Mouse (Mus musculus) kidney, embryonic 16.5 days (tissue): ENCODE data around the gene Gemin5. TPM values are rescaled to one million over a fixed set of nuclear protein-coding genes. Genes with fewer than 3 reads are reported as not detected.
A peak's percentile ranks its signal among the peaks of the same experiment; 100 is the strongest.
"Not testable (repeated sequence)": the region's sequence is repeated elsewhere in the genome, so short reads cannot be mapped to it uniquely, and the experiment has no call there.

ENCODE experiments used
- ATAC-seq: fragments of 200-750 bp; cut with Nextera tagmentation; 2 replicates; pipeline ENCODE4 v1.8.0; 2017; ENCODE audit warnings: moderate TSS enrichment; ENCODE audit not compliant: low FRiP score, low TSS enrichment
- H3K27ac ChIP-seq: fragments of 300-500 bp; sonication (generic); 2 replicates; pipeline ENCODE4 v1.5.1; 2014; ENCODE audit warnings: low read length
- H3K27me3 ChIP-seq: fragments of 300-500 bp; sonication (generic); 2 replicates; pipeline ENCODE4 v1.6.1; 2014; ENCODE audit warnings: low read length, control low read depth, mixed read lengths; ENCODE audit not compliant: insufficient read depth
- H3K36me3 ChIP-seq: fragments of 300-500 bp; sonication (generic); 2 replicates; pipeline ENCODE4 v1.6.1; 2014; ENCODE audit warnings: low read length, control low read depth, mixed read lengths; ENCODE audit not compliant: insufficient read depth
- H3K4me1 ChIP-seq: fragments of 300-500 bp; sonication (generic); 2 replicates; pipeline ENCODE4 v1.6.1; 2014; ENCODE audit warnings: low read length, control low read depth, mixed read lengths; ENCODE audit not compliant: insufficient read depth
- H3K4me2 ChIP-seq: fragments of 300-500 bp; sonication (generic); replicated peaks from 2 replicates; pipeline ENCODE4 v1.6.1; 2014; ENCODE audit warnings: low read depth, low read length
- H3K4me3 ChIP-seq: fragments of 300-500 bp; sonication (generic); 2 replicates; pipeline ENCODE4 v1.5.1; 2014; ENCODE audit warnings: mild to moderate bottlenecking, low read length
- H3K9ac ChIP-seq: fragments of 300-500 bp; sonication (generic); replicated peaks from 2 replicates; pipeline ENCODE4 v1.6.1; 2014; ENCODE audit warnings: low read length
- H3K9me3 ChIP-seq: fragments of 300-500 bp; sonication (generic); 2 replicates; pipeline ENCODE4 v1.6.1; 2016; ENCODE audit warnings: low read length, control low read depth
- WGBS: fragments of 180-500 bp; shearing (Covaris S2); extraction: QIAGEN DNeasy Blood & Tissue Kit; methylation state at CpG from one replicate; pipeline ENCODE4 v1.1.7; 2014; 5-methylcytosine and 5-hydroxymethylcytosine counted together
- polyA plus RNA-seq: library from polyadenylated mRNA; unstranded; fragments of >200 nt; fragmentation: Nextera tagmentation; extraction: Ambion mirVana; gene quantifications from 2 replicates; pipeline ENCODE4 v1.2.1, GENCODE M21; 2015

Gene Gemin5
- polyA plus RNA-seq, 1 experiment from 2014 or later = 22.5 TPM

DNA sequence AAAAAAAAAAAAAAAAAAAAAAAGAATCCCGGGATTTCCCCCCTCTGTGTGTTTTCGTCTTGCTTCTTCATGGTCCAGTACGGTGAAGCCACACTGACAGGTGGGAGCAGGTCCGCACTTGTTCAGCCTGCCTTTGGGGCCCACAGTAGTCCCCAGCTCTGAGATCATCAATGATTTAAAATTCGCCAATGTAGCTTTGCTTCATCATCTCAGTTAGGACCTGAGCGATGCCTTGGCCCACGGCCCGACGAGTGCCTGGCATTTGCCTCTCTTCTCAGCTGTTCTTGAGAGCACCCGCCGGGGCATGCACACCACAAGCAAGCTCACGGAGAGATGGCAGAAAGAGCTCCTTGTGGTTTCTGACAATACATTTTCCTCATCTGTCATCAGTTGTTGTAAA, 32.7 kb upstream of the Gemin5 start:
- no peak overlapping the region for H3K4me2 ChIP-seq
- ATAC-seq = no peak
- H3K9me3 ChIP-seq = no peaks in the 10 kb centered on the region
- 91% methylated on average over 12 of the region's 12 CpGs for WGBS
- no peaks in the 10 kb centered on the region for H3K4me1 ChIP-seq
- no peak overlapping the region for H3K9ac ChIP-seq
- H3K27me3 ChIP-seq = no peaks in the 10 kb centered on the region
- H3K27ac ChIP-seq = no peak overlapping the region
- no peaks in the 10 kb centered on the region for H3K36me3 ChIP-seq
- H3K4me3 ChIP-seq = no peak overlapping the region

DNA sequence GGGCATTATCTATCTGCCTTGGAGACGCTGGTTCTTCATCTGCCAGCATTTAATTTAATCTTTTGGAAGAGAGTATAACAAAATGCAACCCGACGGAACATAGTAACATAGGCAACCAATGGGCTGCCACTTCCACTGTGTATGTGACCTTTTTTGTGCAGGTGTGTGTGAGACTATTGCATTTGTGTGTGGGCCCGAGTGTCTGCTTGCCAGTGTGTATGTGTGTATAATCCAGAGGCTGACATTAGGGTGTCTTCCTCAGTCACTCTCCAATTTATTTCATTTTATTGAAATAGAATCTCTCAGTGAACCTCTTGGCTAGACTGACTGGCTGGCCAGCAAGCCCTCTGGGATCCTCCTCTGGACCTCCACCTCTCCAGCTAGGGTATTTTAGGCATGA, 31.9 kb upstream of the Gemin5 start:
- WGBS = 92% methylated on average over 4 of the region's 4 CpGs
- Histone ChIP-seq H3K4me1 (peaks cover 3% of the 10 kb centered on the region; the same call in 1 of the 2 replicates), H3K9ac (no peak overlapping the region), H3K27me3 (no peaks in the 10 kb centered on the region), H3K36me3 (no peaks in the 10 kb centered on the region), H3K4me3 (no peak overlapping the region), H3K9me3 (no peaks in the 10 kb centered on the region), H3K4me2 (no peak overlapping the region), H3K27ac (no peak overlapping the region)
- ATAC-seq = no peak

DNA sequence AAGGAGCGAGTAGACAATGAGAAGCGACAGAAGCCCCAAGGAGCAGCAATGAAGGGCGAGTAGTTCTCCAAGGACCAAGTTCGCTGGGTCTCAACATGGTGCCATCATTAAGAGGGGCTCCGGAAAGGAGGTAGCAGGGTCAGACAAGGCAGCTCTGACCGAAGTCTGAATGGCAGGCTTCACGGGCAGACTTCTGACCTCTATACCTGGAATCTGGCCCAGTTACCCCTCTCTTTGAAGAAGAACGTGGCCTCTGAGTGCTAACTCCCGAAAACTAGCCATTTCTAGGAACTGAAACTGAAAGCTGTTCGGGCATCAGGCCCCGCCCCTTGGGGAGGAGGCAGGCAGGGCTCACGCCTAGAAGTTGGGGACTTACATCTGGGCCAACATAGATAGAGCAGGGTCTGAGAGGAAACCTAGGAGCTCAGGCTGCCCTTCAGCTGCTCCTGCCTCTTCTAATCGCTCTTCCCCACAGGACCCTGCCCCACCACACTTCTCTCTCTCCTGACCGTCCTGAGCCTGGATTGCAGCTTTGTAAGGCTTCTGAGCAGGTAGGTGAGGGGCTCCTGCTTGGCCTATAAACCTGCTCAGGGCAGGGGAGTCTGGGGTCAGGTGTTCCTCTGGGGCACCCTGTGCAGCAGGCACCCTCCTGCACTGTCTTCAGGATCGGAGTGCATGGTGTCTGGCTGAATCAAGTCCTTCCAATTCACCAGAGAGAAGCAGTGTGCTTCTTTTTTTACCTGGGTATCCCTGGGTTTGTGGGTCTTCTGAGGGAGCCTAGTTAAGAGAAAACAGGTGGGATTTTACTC, 31.1 kb upstream of the Gemin5 start, which contains the start of the genes Igtp and Irgm2:
Gene Igtp, plus strand, starts transcription at position 328 of the 809 bp plus-strand sequence.
Gene Irgm2, plus strand, starts transcription at position 390 of the 809 bp plus-strand sequence.
- not testable (repeated sequence) for H3K36me3 ChIP-seq, H3K4me1 ChIP-seq, H3K27me3 ChIP-seq, H3K9me3 ChIP-seq
- Histone ChIP-seq H3K4me3 (peak within 1 kb of the TSS; percentile 73), H3K9ac (peak within 1 kb of the TSS; percentile 76), H3K27ac (peak within 1 kb of the TSS; percentile 71), H3K4me2 (peak within 1 kb of the TSS; percentile 78)
- WGBS = 6% methylated on average over 14 of the region's 15 CpGs
- peak; percentile 89 for ATAC-seq

DNA sequence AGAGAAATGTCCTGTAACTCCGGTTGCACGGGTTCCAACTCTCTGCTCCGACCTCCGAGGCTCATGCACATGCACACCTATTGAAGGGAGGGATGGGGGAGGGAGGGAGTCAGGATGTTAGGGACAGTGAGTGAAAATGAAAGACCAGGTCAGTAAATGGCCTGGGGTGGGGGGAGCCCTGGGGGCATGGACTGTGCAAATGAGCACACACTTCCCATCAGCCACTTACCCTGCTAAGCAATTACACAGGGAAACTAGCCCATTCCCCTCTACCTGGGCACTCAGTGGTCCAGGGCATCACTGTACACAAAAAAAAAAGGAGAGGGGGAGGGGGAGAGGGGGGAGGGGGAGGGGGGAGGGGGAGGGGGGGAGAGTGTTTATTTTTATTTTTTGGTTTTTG, 30.3 kb upstream of the Gemin5 start:
- 77% methylated on average over 4 of the region's 4 CpGs for WGBS
- no peak for ATAC-seq
- H3K9me3 ChIP-seq = no peaks in the 10 kb centered on the region

DNA sequence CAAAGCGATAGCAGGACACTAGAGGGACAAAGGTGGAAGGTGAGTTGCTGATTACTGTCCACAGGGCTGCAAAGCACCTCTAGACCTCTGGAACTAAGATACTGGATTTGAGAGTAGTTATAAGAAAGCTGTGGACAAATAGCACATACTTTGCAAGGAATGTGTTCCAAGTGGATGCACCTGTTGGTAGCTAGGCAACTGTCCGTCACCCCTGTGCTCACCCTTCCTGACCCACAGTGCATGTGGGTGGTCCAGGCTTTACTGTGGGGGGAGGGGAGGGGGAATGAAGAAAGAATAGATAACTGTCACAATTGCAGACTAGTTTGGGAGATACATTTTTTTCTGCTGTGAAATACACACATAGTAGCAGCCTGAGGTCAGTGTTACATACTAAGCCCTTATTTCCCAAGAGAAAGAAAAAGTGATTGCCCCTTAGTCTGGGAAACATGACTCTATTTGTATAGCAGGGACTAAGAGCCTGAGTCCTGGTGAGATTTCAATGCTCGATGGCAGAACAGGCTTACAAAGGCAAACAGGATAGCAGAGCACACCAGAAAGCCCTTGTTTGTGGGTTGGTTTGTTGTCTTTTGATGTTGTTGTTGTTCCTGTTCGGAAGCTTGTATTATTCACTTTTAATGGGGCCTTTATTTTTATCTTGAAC, 25.7 kb upstream of the Gemin5 start:
- Histone ChIP-seq H3K27ac (0 out of 2 replicates have a peak overlapping the region, but pooled peaks have one; percentile 26), H3K36me3 (no peaks in the 10 kb centered on the region), H3K4me3 (no peak overlapping the region), H3K4me1 (peaks cover 12% of the 10 kb centered on the region), H3K9me3 (no peaks in the 10 kb centered on the region; the same call in 1 of the 2 replicates), H3K27me3 (no peaks in the 10 kb centered on the region), H3K9ac (no peak overlapping the region), H3K4me2 (no peak overlapping the region)
- WGBS = 46% methylated on average over 4 of the region's 4 CpGs
- 0 out of 2 replicates have a peak, but pooled peaks have one; percentile 69 for ATAC-seq

More for the DNA sequence above, 30.3 kb upstream of the Gemin5 start:
- H3K27ac ChIP-seq = no peak overlapping the region
- peak overlapping the region; percentile 73 for H3K4me3 ChIP-seq
- no peak overlapping the region for H3K9ac ChIP-seq
- H3K4me2 ChIP-seq = peak overlapping the region; percentile 78
- H3K36me3 ChIP-seq = no peaks in the 10 kb centered on the region
- no peaks in the 10 kb centered on the region for H3K27me3 ChIP-seq
- peaks cover 12% of the 10 kb centered on the region for H3K4me1 ChIP-seq

DNA sequence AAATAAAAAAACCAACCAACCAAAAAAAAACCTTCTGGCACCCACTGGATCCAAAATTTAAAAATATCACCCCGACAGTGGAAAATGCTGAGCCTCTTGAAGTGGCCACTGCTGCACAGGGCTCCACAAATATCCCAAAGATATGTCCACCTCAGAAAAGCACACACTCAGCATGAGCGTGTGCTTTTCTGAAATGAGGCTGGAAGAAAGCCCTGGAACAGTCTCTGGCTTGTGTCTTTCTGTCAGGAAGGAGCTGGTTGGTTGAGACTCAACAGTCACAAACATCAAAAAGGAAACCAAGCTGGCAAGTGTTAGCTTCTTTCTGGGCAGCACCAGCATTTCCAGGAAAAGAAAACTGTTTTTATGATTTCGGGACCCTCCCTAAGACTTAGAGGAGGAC, 25.0 kb upstream of the Gemin5 start:
- H3K36me3 ChIP-seq = no peaks in the 10 kb centered on the region
- no peaks in the 10 kb centered on the region for H3K27me3 ChIP-seq
- H3K4me2 ChIP-seq = no peak overlapping the region
- ATAC-seq = no peak
- H3K4me3 ChIP-seq = no peak overlapping the region
- H3K9ac ChIP-seq = no peak overlapping the region
- 73% methylated on average over 3 of the region's 3 CpGs for WGBS
- no peaks in the 10 kb centered on the region; the same call in 1 of the 2 replicates for H3K9me3 ChIP-seq
- H3K27ac ChIP-seq = no peak overlapping the region; the same call in 1 of the 2 replicates
- peaks cover 12% of the 10 kb centered on the region for H3K4me1 ChIP-seq

DNA sequence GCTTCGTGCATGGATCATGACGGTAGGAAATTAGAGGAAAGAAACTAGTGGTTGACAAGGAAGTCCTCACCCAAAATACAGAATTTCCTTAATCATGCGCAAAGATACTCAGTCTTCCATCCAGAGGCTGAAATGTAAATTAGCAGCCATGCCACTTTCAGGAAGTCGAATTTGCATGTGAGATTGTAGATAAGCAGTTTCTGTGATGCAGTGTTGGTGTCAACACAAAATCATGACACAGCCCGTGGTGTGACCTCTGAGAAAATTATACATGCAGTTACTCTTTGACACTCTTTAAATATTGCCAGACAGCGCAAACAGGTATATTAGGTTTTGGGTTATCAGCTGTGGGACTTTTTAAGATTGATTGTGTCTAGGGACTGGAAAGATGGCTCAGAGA, 21.3 kb upstream of the Gemin5 start:
- WGBS = 88% methylated on average over 6 of the region's 6 CpGs

DNA sequence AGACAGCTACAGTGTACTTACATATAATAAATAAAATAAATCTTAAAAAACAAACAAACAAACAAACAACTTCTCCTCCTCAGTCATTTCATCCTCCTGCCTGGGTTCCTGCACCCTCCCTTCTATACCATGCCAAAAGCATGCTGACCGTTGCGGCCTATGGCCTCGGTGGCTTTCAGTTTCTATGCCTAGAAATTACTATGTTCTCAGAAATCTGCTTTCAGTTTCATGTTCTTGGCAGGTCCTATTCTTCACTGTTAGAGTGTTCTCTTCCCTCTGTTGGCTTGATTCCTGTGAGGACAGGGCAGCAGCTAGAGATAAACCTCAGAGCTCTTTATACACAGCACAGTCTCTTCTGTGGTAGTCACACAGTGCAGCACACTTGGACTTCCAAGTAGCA, 15.2 kb upstream of the Gemin5 start:
- no peak overlapping the region for H3K4me2 ChIP-seq
- no peak overlapping the region for H3K9ac ChIP-seq
- no peaks in the 10 kb centered on the region for H3K4me1 ChIP-seq
- no peak for ATAC-seq
- WGBS = 90% methylated on average over 3 of the region's 3 CpGs
- H3K9me3 ChIP-seq = no peaks in the 10 kb centered on the region
- H3K36me3 ChIP-seq = 0 out of 2 replicates have a peak, but pooled peaks cover 3% of the 10 kb centered on the region
- H3K27ac ChIP-seq = no peak overlapping the region
- no peak overlapping the region for H3K4me3 ChIP-seq
- H3K27me3 ChIP-seq = no peaks in the 10 kb centered on the region

More for the DNA sequence above, 21.3 kb upstream of the Gemin5 start:
- Histone ChIP-seq H3K4me2 (no peak overlapping the region), H3K27ac (no peak overlapping the region), H3K4me3 (no peak overlapping the region), H3K9ac (no peak overlapping the region), H3K9me3 (no peaks in the 10 kb centered on the region; the same call in 1 of the 2 replicates), H3K27me3 (no peaks in the 10 kb centered on the region), H3K36me3 (no peaks in the 10 kb centered on the region), H3K4me1 (peaks cover 6% of the 10 kb centered on the region)
- no peak for ATAC-seq

DNA sequence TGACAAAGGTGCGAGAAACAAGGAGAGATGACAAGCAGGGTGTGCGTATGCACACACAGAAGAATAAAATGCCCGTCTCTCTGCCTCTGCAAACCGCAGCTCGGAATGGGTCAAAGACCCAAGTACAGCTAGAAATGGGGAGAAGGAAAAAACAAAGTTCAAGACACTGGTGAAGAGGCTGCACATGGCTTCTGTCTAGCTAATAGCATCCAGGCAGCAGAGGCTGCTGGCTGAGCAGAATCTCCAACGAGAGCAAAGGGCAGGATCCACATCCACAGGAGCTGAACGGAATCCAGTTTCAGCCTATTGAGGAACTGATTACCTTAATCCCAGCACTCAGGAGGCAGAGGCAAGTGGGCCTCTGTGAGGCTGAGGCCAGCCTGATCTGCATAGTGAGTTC, 12.4 kb upstream of the Gemin5 start:
- Histone ChIP-seq H3K4me1 (no peaks in the 10 kb centered on the region), H3K4me2 (no peak overlapping the region), H3K9me3 (no peaks in the 10 kb centered on the region), H3K9ac (no peak overlapping the region), H3K27ac (no peak overlapping the region), H3K4me3 (no peak overlapping the region), H3K36me3 (peaks cover 19% of the 10 kb centered on the region), H3K27me3 (no peaks in the 10 kb centered on the region)
- no peak for ATAC-seq
- 84% methylated on average over 7 of the region's 7 CpGs for WGBS

DNA sequence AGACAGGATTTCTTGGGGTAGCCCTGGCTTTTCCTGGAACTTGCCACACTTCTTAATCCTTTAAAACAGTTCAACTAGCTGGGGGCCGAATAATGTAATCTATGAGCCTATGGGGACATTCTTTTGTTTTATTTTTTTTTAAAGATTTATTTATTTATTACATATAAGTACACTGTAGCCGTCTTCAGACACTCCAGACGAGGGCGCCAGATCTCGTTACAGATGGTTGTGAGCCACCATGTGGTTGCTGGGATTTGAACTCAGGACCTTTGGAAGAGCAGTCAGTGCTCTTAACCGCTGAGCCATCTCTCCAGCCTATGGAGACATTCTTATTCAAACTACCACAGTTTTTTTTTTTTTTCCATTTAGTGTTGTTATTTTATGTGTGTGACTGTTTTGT, 11.6 kb upstream of the Gemin5 start:
- H3K27ac ChIP-seq, ATAC-seq, H3K27me3 ChIP-seq, H3K9ac ChIP-seq, H3K9me3 ChIP-seq, H3K4me3 ChIP-seq, H3K4me1 ChIP-seq, H3K4me2 ChIP-seq: not testable (repeated sequence)
- 96% methylated on average over 6 of the region's 6 CpGs for WGBS
- H3K36me3 ChIP-seq = peaks cover 26% of the 10 kb centered on the region
